Mouse (Mus musculus) macrophage (primary cell): ENCODE measurements around the gene Zfand2b. TPM values are rescaled to one million over a fixed set of nuclear protein-coding genes. Genes with fewer than 3 reads are reported as not detected.
A peak's percentile ranks its signal among the peaks of the same experiment; 100 is the strongest.

Experiments
- H3K27ac ChIP-seq: fragments of 350-480 bp; formaldehyde crosslinking; 2 replicates; pipeline ENCODE4 v1.9.0; 2021
- H3K36me3 ChIP-seq: fragments of 350-480 bp; formaldehyde crosslinking; 2 replicates; pipeline ENCODE4 v1.9.0; 2021; ENCODE audit errors: inconsistent target
- H3K4me3 ChIP-seq: fragments of 350-480 bp; formaldehyde crosslinking; 2 replicates; pipeline ENCODE4 v1.9.0; 2021; ENCODE audit errors: inconsistent target
- H3K79me2 ChIP-seq: fragments of 350-480 bp; formaldehyde crosslinking; 2 replicates; pipeline ENCODE4 v1.9.0; 2021; ENCODE audit errors: inconsistent target
- WGBS: methylation state at CpG from one replicate; pipeline ENCODE4 v1.1.7; 2026; ENCODE audit warnings: inconsistent platforms; ENCODE audit not compliant: missing documents; 5-methylcytosine and 5-hydroxymethylcytosine counted together
- polyA plus RNA-seq: library from polyadenylated mRNA; stranded (reverse); fragments of 250-400 nt; gene quantifications from 3 replicates; pipeline ENCODE4 v1.2.4, GENCODE M21; 2018; ENCODE audit warnings: inconsistent platforms

The Zfand2b gene
- polyA plus RNA-seq, 1 experiment from 2014 or later: 21.2 TPM

- Histone ChIP-seq H3K36me3 (peaks cover 45% of the 10 kb centered on the region), H3K79me2 (peaks cover 27% of the 10 kb centered on the region), H3K27ac (no peak overlapping the region), H3K4me3 (no peak overlapping the region)
- WGBS: 97% methylated on average over 3 of the region's 3 CpGs
These were observed 22.9 kb upstream of the Zfand2b start for GRCm38 (mm10) chr1:75145589-75145988.

GRCm38 (mm10) chr1:75147411-75148135 lies 20.9 kb upstream of the Zfand2b start:
- Histone ChIP-seq H3K36me3 (peaks cover 45% of the 10 kb centered on the region), H3K4me3 (no peak overlapping the region), H3K79me2 (peaks cover 20% of the 10 kb centered on the region), H3K27ac (no peak overlapping the region)
- WGBS: 92% methylated on average over 7 of the region's 7 CpGs

GRCm38 (mm10) chr1:75148727-75149126 lies 19.7 kb upstream of the Zfand2b start:
- Histone ChIP-seq H3K79me2 (peaks cover 13% of the 10 kb centered on the region), H3K4me3 (no peak overlapping the region), H3K27ac (no peak overlapping the region), H3K36me3 (peaks cover 45% of the 10 kb centered on the region)
- WGBS: 96% methylated on average over 4 of the region's 4 CpGs

GRCm38 (mm10) chr1:75155837-75156236 lies 12.6 kb upstream of the Zfand2b start:
- 62% methylated on average over 3 of the region's 3 CpGs for WGBS
- Histone ChIP-seq H3K36me3 (no peaks in the 10 kb centered on the region), H3K27ac (no peak overlapping the region), H3K79me2 (no peaks in the 10 kb centered on the region), H3K4me3 (no peak overlapping the region)

- no peaks in the 10 kb centered on the region for H3K79me2 ChIP-seq
- no peak overlapping the region for H3K27ac ChIP-seq
- H3K4me3 ChIP-seq: no peak overlapping the region
- H3K36me3 ChIP-seq: no peaks in the 10 kb centered on the region
These were observed 9.5 kb upstream of the Zfand2b start for GRCm38 (mm10) chr1:75158990-75159389.

- Histone ChIP-seq H3K27ac (no peak overlapping the region), H3K79me2 (no peaks in the 10 kb centered on the region), H3K4me3 (no peak overlapping the region), H3K36me3 (no peaks in the 10 kb centered on the region)
- WGBS: 97% methylated on average over 5 of the region's 5 CpGs
These were observed 8.7 kb upstream of the Zfand2b start for GRCm38 (mm10) chr1:75159540-75160255.

- 100% methylated on average over 4 of the region's 4 CpGs for WGBS
- Histone ChIP-seq H3K36me3 (no peaks in the 10 kb centered on the region), H3K79me2 (no peaks in the 10 kb centered on the region), H3K27ac (no peak overlapping the region), H3K4me3 (no peak overlapping the region)
These were observed 8.2 kb upstream of the Zfand2b start for GRCm38 (mm10) chr1:75160256-75160617.

GRCm38 (mm10) chr1:75168093-75168471 lies 364 bp upstream of the Zfand2b start:
- 0 out of 2 replicates have a peak overlapping the region, but pooled peaks have one; percentile 25 for H3K27ac ChIP-seq
- 19% methylated on average over 7 of the region's 7 CpGs for WGBS
- H3K79me2 ChIP-seq: no peaks in the 10 kb centered on the region
- H3K36me3 ChIP-seq: peaks cover 29% of the 10 kb centered on the region
- peak overlapping the region; percentile 21 for H3K4me3 ChIP-seq

- Histone ChIP-seq H3K79me2 (no peaks in the 10 kb centered on the region), H3K27ac (no peak overlapping the region)
These were observed 11.1 kb downstream of the Zfand2b start for GRCm38 (mm10) chr1:75179334-75180104.

GRCm38 (mm10) chr1:75180105-75180590 lies 11.7 kb downstream of the Zfand2b start, which contains the start of gene Abcb6:
Gene Abcb6, minus strand, starts transcription at chr1:75180392.
- Histone ChIP-seq H3K79me2 (no peaks in the 10 kb centered on the region), H3K27ac (no peak within 1 kb of the TSS), H3K36me3 (peaks cover 33% of the 10 kb centered on the region), H3K4me3 (peak within 1 kb of the TSS; percentile 44)
- under 1% methylated on average over 31 of the region's 31 CpGs for WGBS

More at GRCm38 (mm10) chr1:75179334-75180104, 11.1 kb downstream of the Zfand2b start:
- 3% methylated on average over 23 of the region's 23 CpGs for WGBS
- peak overlapping the region; percentile 44 for H3K4me3 ChIP-seq
- H3K36me3 ChIP-seq: peaks cover 27% of the 10 kb centered on the region

GRCm38 (mm10) chr1:75180741-75181140 lies 12.3 kb downstream of the Zfand2b start:
- no peak overlapping the region for H3K4me3 ChIP-seq
- no peak overlapping the region for H3K27ac ChIP-seq
- 63% methylated on average over 5 of the region's 7 CpGs for WGBS

GRCm38 (mm10) chr1:75181377-75181870 lies 13.0 kb downstream of the Zfand2b start:
- Histone ChIP-seq H3K27ac (no peak overlapping the region), H3K4me3 (no peak overlapping the region), H3K36me3 (peaks cover 46% of the 10 kb centered on the region), H3K79me2 (no peaks in the 10 kb centered on the region)
- WGBS: 97% methylated on average over 3 of the region's 4 CpGs

More at GRCm38 (mm10) chr1:75180741-75181140, 12.3 kb downstream of the Zfand2b start:
- Histone ChIP-seq H3K36me3 (peaks cover 39% of the 10 kb centered on the region), H3K79me2 (no peaks in the 10 kb centered on the region)

GRCm38 (mm10) chr1:75182160-75182559 lies 13.7 kb downstream of the Zfand2b start:
- H3K4me3 ChIP-seq: no peak overlapping the region
- H3K27ac ChIP-seq: no peak overlapping the region
- 86% methylated on average over 4 of the region's 4 CpGs for WGBS
- H3K79me2 ChIP-seq: no peaks in the 10 kb centered on the region
- H3K36me3 ChIP-seq: peaks cover 53% of the 10 kb centered on the region

- H3K4me3 ChIP-seq: no peak overlapping the region
- H3K79me2 ChIP-seq: peaks cover 4% of the 10 kb centered on the region; the same call in 1 of the 2 replicates
- WGBS: 98% methylated on average over 10 of the region's 11 CpGs
- no peak overlapping the region for H3K27ac ChIP-seq
- H3K36me3 ChIP-seq: peaks cover 55% of the 10 kb centered on the region
These were observed 17.0 kb downstream of the Zfand2b start for GRCm38 (mm10) chr1:75185495-75185894.
